Mouse (Mus musculus): Measurements from ENCODE around the gene Klf11.
"Not testable (repeated sequence)": the region's sequence is repeated elsewhere in the genome, so short reads cannot be mapped to it uniquely, and the experiment has no call there.

Gene Klf11

GRCm38 (mm10) chr12:24651063-24651557, at the start of gene Klf11:
TSS of gene Klf11 (plus strand) at chr12:24651274.
- peak; percentile 90 for DNase-seq (ENCODE audit: extremely low read depth, insufficient read length, low spot score)

- no peak for DNase-seq (ENCODE audit: extremely low read depth, insufficient read length, low spot score)
Measured at GRCm38 (mm10) chr12:24603266-24603665, 47.8 kb upstream of the Klf11 start.

- no peak for DNase-seq (ENCODE audit: extremely low read depth, insufficient read length, low spot score)
Measured at GRCm38 (mm10) chr12:24606166-24606565, 44.9 kb upstream of the Klf11 start.

- no peak for DNase-seq (ENCODE audit: extremely low read depth, insufficient read length, low spot score)
Measured at GRCm38 (mm10) chr12:24612591-24612990, 38.5 kb upstream of the Klf11 start.

GRCm38 (mm10) chr12:24614452-24615075, 36.5 kb upstream of the Klf11 start:
- DNase-seq (ENCODE audit: extremely low read depth, insufficient read length, low spot score), result no peak

- DNase-seq (ENCODE audit: extremely low read depth, insufficient read length, low spot score), result no peak
Measured at GRCm38 (mm10) chr12:24615140-24615539, 35.9 kb upstream of the Klf11 start.

GRCm38 (mm10) chr12:24619436-24619835, 31.6 kb upstream of the Klf11 start:
- DNase-seq (ENCODE audit: extremely low read depth, insufficient read length, low spot score), result no peak

- DNase-seq (ENCODE audit: extremely low read depth, insufficient read length, low spot score), result no peak
Measured at GRCm38 (mm10) chr12:24623486-24624251, 27.4 kb upstream of the Klf11 start.

GRCm38 (mm10) chr12:24626401-24626800, 24.7 kb upstream of the Klf11 start:
- no peak for DNase-seq (ENCODE audit: extremely low read depth, insufficient read length, low spot score)

GRCm38 (mm10) chr12:24627215-24627614, 23.9 kb upstream of the Klf11 start:
- no peak for DNase-seq (ENCODE audit: extremely low read depth, insufficient read length, low spot score)

- no peak for DNase-seq (ENCODE audit: extremely low read depth, insufficient read length, low spot score)
Measured at GRCm38 (mm10) chr12:24630220-24630619, 20.9 kb upstream of the Klf11 start.

GRCm38 (mm10) chr12:24632404-24632803, 18.7 kb upstream of the Klf11 start:
- no peak for DNase-seq (ENCODE audit: extremely low read depth, insufficient read length, low spot score)

GRCm38 (mm10) chr12:24633753-24634191, 17.3 kb upstream of the Klf11 start:
- DNase-seq (ENCODE audit: extremely low read depth, insufficient read length, low spot score), result no peak

GRCm38 (mm10) chr12:24634212-24634611, 16.9 kb upstream of the Klf11 start:
- no peak for DNase-seq (ENCODE audit: extremely low read depth, insufficient read length, low spot score)

- DNase-seq (ENCODE audit: extremely low read depth, insufficient read length, low spot score), result no peak
Measured at GRCm38 (mm10) chr12:24634648-24635047, 16.4 kb upstream of the Klf11 start.

GRCm38 (mm10) chr12:24638787-24639186, 12.3 kb upstream of the Klf11 start:
- DNase-seq (ENCODE audit: extremely low read depth, insufficient read length, low spot score), result not testable (repeated sequence)

GRCm38 (mm10) chr12:24642370-24642802, 8.7 kb upstream of the Klf11 start:
- DNase-seq (ENCODE audit: extremely low read depth, insufficient read length, low spot score), result peak; percentile 13

- DNase-seq (ENCODE audit: extremely low read depth, insufficient read length, low spot score), result no peak
Measured at GRCm38 (mm10) chr12:24644125-24644571, 6.9 kb upstream of the Klf11 start.

GRCm38 (mm10) chr12:24645901-24646300, 5.2 kb upstream of the Klf11 start:
- DNase-seq (ENCODE audit: extremely low read depth, insufficient read length, low spot score), result no peak

GRCm38 (mm10) chr12:24648094-24648493, 3.0 kb upstream of the Klf11 start:
- DNase-seq (ENCODE audit: extremely low read depth, insufficient read length, low spot score), result no peak

- DNase-seq (ENCODE audit: extremely low read depth, insufficient read length, low spot score), result no peak
Measured at GRCm38 (mm10) chr12:24650415-24651062, 535 bp upstream of the Klf11 start.
